Mouse (Mus musculus) intestine, embryonic 15.5 days (tissue): ENCODE measurements around the gene Hist1h3c. TPM values are rescaled to one million over a fixed set of nuclear protein-coding genes. Genes with fewer than 3 reads are reported as not detected.
A peak's percentile ranks its signal among the peaks of the same experiment; 100 is the strongest.
"Not testable (repeated sequence)": the region's sequence is repeated elsewhere in the genome, so short reads cannot be mapped to it uniquely, and the experiment has no call there.

Experiments
- ATAC-seq: fragments of 200-750 bp; cut with Nextera tagmentation; 2 replicates; pipeline ENCODE4 v1.8.0; 2017; ENCODE audit warnings: moderate TSS enrichment, moderate library complexity
- H3K27ac ChIP-seq: fragments of 300-500 bp; sonication (generic); 2 replicates; pipeline ENCODE4 v1.5.1; 2015; ENCODE audit warnings: mild to moderate bottlenecking, inconsistent platforms
- H3K27me3 ChIP-seq: fragments of 300-500 bp; sonication (generic); replicated peaks from 2 replicates; pipeline ENCODE4 v1.6.1; 2015; ENCODE audit warnings: inconsistent platforms
- H3K36me3 ChIP-seq: fragments of 300-500 bp; sonication (generic); 2 replicates; pipeline ENCODE4 v1.6.1; 2015; ENCODE audit warnings: inconsistent platforms
- H3K4me1 ChIP-seq: fragments of 300-500 bp; sonication (generic); replicated peaks from 2 replicates; pipeline ENCODE4 v1.6.1; 2015; ENCODE audit warnings: inconsistent platforms
- H3K4me2 ChIP-seq: fragments of 300-500 bp; sonication (generic); replicated peaks from 2 replicates; pipeline ENCODE4 v1.6.1; 2015; ENCODE audit warnings: mild to moderate bottlenecking, inconsistent platforms
- H3K4me3 ChIP-seq: fragments of 300-500 bp; sonication (generic); replicated peaks from 2 replicates; pipeline ENCODE4 v1.5.1; 2015; ENCODE audit warnings: inconsistent platforms
- H3K9ac ChIP-seq: fragments of 300-500 bp; sonication (generic); 2 replicates; pipeline ENCODE4 v1.6.1; 2015; ENCODE audit warnings: inconsistent platforms
- H3K9me3 ChIP-seq: fragments of 300-500 bp; sonication (generic); 2 replicates; pipeline ENCODE4 v1.6.1; 2016; ENCODE audit warnings: inconsistent platforms
- WGBS: fragments of 180-500 bp; shearing (Covaris S2); methylation state at CpG from one replicate; pipeline ENCODE4 v1.1.7; 2015; 5-methylcytosine and 5-hydroxymethylcytosine counted together
- polyA plus RNA-seq: library from polyadenylated mRNA; unstranded; fragments of >200 nt; fragmentation: Nextera tagmentation; extraction: Ambion mirVana; gene quantifications from 2 replicates; pipeline ENCODE4 v1.2.1, GENCODE M21; 2015

Hist1h3c gene
- polyA plus RNA-seq, 1 experiment from 2014 or later = 7.7 TPM

GRCm38 (mm10) chr13:23732156-23732804 is 13.1 kb downstream of the Hist1h3c start:
- no peak for ATAC-seq
- WGBS = 25% methylated on average over 8 of the region's 8 CpGs

GRCm38 (mm10) chr13:23730479-23730878 is 14.9 kb downstream of the Hist1h3c start:
- Histone ChIP-seq H3K4me1 (no peaks in the 10 kb centered on the region), H3K4me3 (no peak overlapping the region), H3K27me3 (no peaks in the 10 kb centered on the region), H3K9me3 (no peaks in the 10 kb centered on the region), H3K9ac (no peak overlapping the region), H3K36me3 (no peaks in the 10 kb centered on the region), H3K27ac (no peak overlapping the region), H3K4me2 (peak overlapping the region; percentile 24)
- ATAC-seq = peak; percentile 91
- WGBS = 22% methylated on average over 8 of the region's 8 CpGs

More at GRCm38 (mm10) chr13:23732156-23732804, 13.1 kb downstream of the Hist1h3c start:
- no peaks in the 10 kb centered on the region for H3K4me1 ChIP-seq
- H3K9ac ChIP-seq = no peak overlapping the region
- H3K4me2 ChIP-seq = no peak overlapping the region
- H3K4me3 ChIP-seq = no peak overlapping the region
- no peaks in the 10 kb centered on the region for H3K36me3 ChIP-seq
- no peaks in the 10 kb centered on the region for H3K27me3 ChIP-seq
- H3K27ac ChIP-seq = no peak overlapping the region
- H3K9me3 ChIP-seq = no peaks in the 10 kb centered on the region

GRCm38 (mm10) chr13:23729706-23730105 is 15.7 kb downstream of the Hist1h3c start:
- Histone ChIP-seq H3K4me1 (no peaks in the 10 kb centered on the region), H3K9me3 (no peaks in the 10 kb centered on the region), H3K36me3 (no peaks in the 10 kb centered on the region), H3K4me2 (no peak overlapping the region), H3K9ac (no peak overlapping the region), H3K27me3 (no peaks in the 10 kb centered on the region), H3K27ac (no peak overlapping the region), H3K4me3 (no peak overlapping the region)
- WGBS = 88% methylated on average over 5 of the region's 5 CpGs
- no peak for ATAC-seq

GRCm38 (mm10) chr13:23729192-23729525 is 16.2 kb downstream of the Hist1h3c start:
- 91% methylated on average over 9 of the region's 9 CpGs for WGBS
- Histone ChIP-seq H3K4me2 (no peak overlapping the region), H3K27me3 (no peaks in the 10 kb centered on the region), H3K36me3 (no peaks in the 10 kb centered on the region), H3K9ac (no peak overlapping the region), H3K4me3 (no peak overlapping the region), H3K4me1 (no peaks in the 10 kb centered on the region), H3K27ac (no peak overlapping the region), H3K9me3 (no peaks in the 10 kb centered on the region)
- no peak for ATAC-seq

- Histone ChIP-seq H3K27ac (no peak overlapping the region), H3K4me2 (no peak overlapping the region), H3K9ac (no peak overlapping the region), H3K27me3 (no peaks in the 10 kb centered on the region), H3K4me3 (no peak overlapping the region), H3K4me1 (no peaks in the 10 kb centered on the region), H3K36me3 (no peaks in the 10 kb centered on the region), H3K9me3 (no peaks in the 10 kb centered on the region)
- ATAC-seq = no peak
- WGBS = 89% methylated on average over 18 of the region's 18 CpGs
Measured at GRCm38 (mm10) chr13:23728472-23729191, 16.8 kb downstream of the Hist1h3c start.

- Histone ChIP-seq H3K36me3 (no peaks in the 10 kb centered on the region), H3K27ac (no peak overlapping the region), H3K27me3 (no peaks in the 10 kb centered on the region), H3K4me3 (no peak overlapping the region), H3K4me2 (no peak overlapping the region), H3K9me3 (no peaks in the 10 kb centered on the region), H3K9ac (no peak overlapping the region), H3K4me1 (no peaks in the 10 kb centered on the region)
- WGBS = 70% methylated on average over 1 of the region's 1 CpGs
- ATAC-seq = no peak
Measured at GRCm38 (mm10) chr13:23725213-23725612, 20.2 kb downstream of the Hist1h3c start.

GRCm38 (mm10) chr13:23724239-23724638 is 21.2 kb downstream of the Hist1h3c start:
- peak; percentile 45 for ATAC-seq
- no peak overlapping the region for H3K27ac ChIP-seq
- no peaks in the 10 kb centered on the region for H3K27me3 ChIP-seq
- H3K4me2 ChIP-seq = no peak overlapping the region
- no peaks in the 10 kb centered on the region for H3K9me3 ChIP-seq
- H3K4me1 ChIP-seq = no peaks in the 10 kb centered on the region
- no peak overlapping the region for H3K9ac ChIP-seq
- WGBS = 75% methylated on average over 4 of the region's 4 CpGs
- H3K4me3 ChIP-seq = no peak overlapping the region
- H3K36me3 ChIP-seq = no peaks in the 10 kb centered on the region

GRCm38 (mm10) chr13:23717593-23718245 is 27.7 kb downstream of the Hist1h3c start:
- not testable (repeated sequence) for H3K4me1 ChIP-seq, H3K27ac ChIP-seq, H3K4me3 ChIP-seq, H3K27me3 ChIP-seq, H3K9me3 ChIP-seq, H3K9ac ChIP-seq, H3K4me2 ChIP-seq, H3K36me3 ChIP-seq, ATAC-seq
- 20% methylated on average over 2 of the region's 2 CpGs for WGBS

GRCm38 (mm10) chr13:23717176-23717575 is 28.2 kb downstream of the Hist1h3c start:
- H3K9me3 ChIP-seq = no peaks in the 10 kb centered on the region
- no peak overlapping the region for H3K4me3 ChIP-seq
- ATAC-seq = no peak
- H3K27me3 ChIP-seq = no peaks in the 10 kb centered on the region
- 51% methylated on average over 11 of the region's 11 CpGs for WGBS
- H3K36me3 ChIP-seq = no peaks in the 10 kb centered on the region
- no peak overlapping the region for H3K27ac ChIP-seq
- no peak overlapping the region for H3K9ac ChIP-seq
- H3K4me2 ChIP-seq = no peak overlapping the region
- H3K4me1 ChIP-seq = no peaks in the 10 kb centered on the region

GRCm38 (mm10) chr13:23716261-23717042 is 28.9 kb downstream of the Hist1h3c start:
- H3K27ac ChIP-seq = no peak overlapping the region
- H3K4me3 ChIP-seq = no peak overlapping the region
- H3K27me3 ChIP-seq = no peaks in the 10 kb centered on the region
- 81% methylated on average over 5 of the region's 5 CpGs for WGBS
- no peak for ATAC-seq
- H3K36me3 ChIP-seq = no peaks in the 10 kb centered on the region
- H3K9me3 ChIP-seq = no peaks in the 10 kb centered on the region
- no peaks in the 10 kb centered on the region for H3K4me1 ChIP-seq
- no peak overlapping the region for H3K4me2 ChIP-seq
- no peak overlapping the region for H3K9ac ChIP-seq

- peak within 1 kb of the TSS; percentile 86 for H3K4me2 ChIP-seq
- WGBS = 3% methylated on average over 17 of the region's 17 CpGs
- 0 out of 2 replicates have a peak, but pooled peaks cover 2% of the 10 kb centered on the region for H3K4me1 ChIP-seq
- no peak within 1 kb of the TSS; the same call in 1 of the 2 replicates for H3K27ac ChIP-seq
- no peaks in the 10 kb centered on the region for H3K9me3 ChIP-seq
- H3K4me3 ChIP-seq = peak within 1 kb of the TSS; percentile 44
- ATAC-seq = peak; percentile 85
- no peaks in the 10 kb centered on the region for H3K36me3 ChIP-seq
- H3K27me3 ChIP-seq = no peaks in the 10 kb centered on the region
- H3K9ac ChIP-seq = peak within 1 kb of the TSS; percentile 56
Measured at GRCm38 (mm10) chr13:23710374-23711089, 34.9 kb downstream of the Hist1h3c start, which contains the start of gene Hfe. Gene Hfe (minus strand): TSS chr13:23710854.
